Mouse (Mus musculus): ENCODE measurements around the gene Setd7. TPM values are rescaled to one million over a fixed set of nuclear protein-coding genes. Genes with fewer than 3 reads are reported as not detected.

The Setd7 gene
- 37.9 and 38.7 TPM in 2 replicates for polyA plus RNA-seq (2012; rRNA removed; ENCODE audit: low replicate concordance)

DNA sequence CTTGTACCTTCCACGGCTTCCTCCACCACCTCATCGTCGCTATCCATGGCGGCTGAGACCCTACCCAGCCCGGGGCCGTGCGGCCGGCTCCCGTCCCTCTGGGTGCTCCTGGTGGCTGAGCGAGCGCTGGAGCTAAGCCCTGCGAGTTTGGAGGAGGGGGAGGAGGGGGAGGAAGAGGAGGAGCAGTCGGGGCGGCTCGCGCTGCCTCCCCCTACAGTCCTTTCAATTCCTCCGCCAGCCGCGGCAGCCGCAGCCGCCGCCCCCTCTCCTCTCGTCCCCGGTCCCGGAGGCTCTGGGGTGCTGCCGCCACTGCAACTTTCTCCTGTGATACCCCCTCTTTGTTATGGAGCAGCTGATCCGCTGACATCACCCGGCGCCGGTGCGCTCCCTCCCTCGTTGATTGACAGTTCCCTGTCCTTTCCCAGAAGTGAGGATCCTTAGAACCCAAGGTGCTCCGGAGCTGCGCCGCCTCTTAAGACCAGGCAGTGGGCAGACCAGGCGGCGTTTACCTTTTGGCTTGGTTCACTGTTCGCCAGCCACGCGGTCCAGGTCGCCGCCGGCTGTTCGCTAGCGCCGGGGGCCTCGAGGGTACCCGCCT lies at the start of gene Setd7:
TSS of gene Setd7 (minus strand) at position 369 of the 598 bp plus-strand sequence.

DNA sequence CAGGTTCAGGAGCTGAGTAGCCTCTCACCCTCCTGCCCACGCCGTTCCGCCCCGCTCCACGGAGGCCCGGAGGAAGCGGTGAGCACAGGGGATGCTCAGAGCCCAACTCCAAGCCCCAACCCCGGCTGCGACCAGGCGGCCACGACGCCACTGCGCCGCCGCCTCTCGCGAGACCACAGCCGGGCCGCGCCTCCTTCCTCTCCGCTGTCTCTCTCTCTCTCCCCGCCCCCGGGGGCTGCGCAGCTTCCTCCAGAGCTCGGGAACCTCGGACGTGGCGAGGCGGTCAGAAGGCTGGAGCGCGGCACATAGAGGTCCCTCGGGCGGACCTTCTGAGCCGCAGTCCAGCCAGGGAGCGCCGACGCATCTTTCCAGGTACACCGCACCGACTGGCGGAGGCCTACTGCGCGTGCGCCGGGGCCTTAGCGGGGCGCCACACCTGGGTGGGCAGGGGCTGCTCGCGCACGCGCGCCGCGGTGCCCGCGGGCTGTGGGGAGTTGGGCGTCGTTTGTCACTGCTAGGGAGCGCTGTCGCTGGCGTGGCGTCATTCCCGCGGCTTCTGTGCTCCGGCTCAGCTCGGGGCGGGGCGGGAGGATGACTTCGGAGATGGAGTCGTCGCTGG lies 76.8 kb downstream of the Setd7 start, which contains the start of gene Rab33b:
TSS of gene Rab33b (plus strand) at position 180 of the 619 bp plus-strand sequence.

Other genes starting within 250 kb of the Setd7 start
- 32.3 and 51.5 TPM in 2 replicates for gene Elf2, start 220.2 kb downstream of the Setd7 start, polyA plus RNA-seq (2012; rRNA removed; ENCODE audit: low replicate concordance)
- 0.13 and 0.41 TPM in 2 replicates for gene Mgarp, start 164.1 kb downstream of the Setd7 start, polyA plus RNA-seq (2012; rRNA removed; ENCODE audit: low replicate concordance)
- 91.2 and 116 TPM in 2 replicates for gene Ndufc1, start 151.9 kb downstream of the Setd7 start, polyA plus RNA-seq (2012; rRNA removed; ENCODE audit: low replicate concordance)
- 4.2 and 6.7 TPM in 2 replicates for gene Naa15, start 145.7 kb downstream of the Setd7 start, polyA plus RNA-seq (2012; rRNA removed; ENCODE audit: low replicate concordance)
- 10.4 and 13.6 TPM in 2 replicates for gene Rab33b, start 77.0 kb downstream of the Setd7 start, polyA plus RNA-seq (2012; rRNA removed; ENCODE audit: low replicate concordance)
- gene Mgst2, start 99.5 kb upstream of the Setd7 start, polyA plus RNA-seq (2012; rRNA removed; ENCODE audit: low replicate concordance) = 2.7 and 4.3 TPM in 2 replicates